Mouse (Mus musculus) intestine, postnatal 0 days (tissue): ENCODE results near the gene Gm10128. TPM values are rescaled to one million over a fixed set of nuclear protein-coding genes. Genes with fewer than 3 reads are reported as not detected.
"Not testable (repeated sequence)": the region's sequence is repeated elsewhere in the genome, so short reads cannot be mapped to it uniquely, and the experiment has no call there.

ENCODE experiments used
- ATAC-seq: fragments of 200-750 bp; cut with Nextera tagmentation; 2 replicates; pipeline ENCODE4 v1.8.0; 2017; ENCODE audit warnings: mild to moderate bottlenecking, moderate TSS enrichment, moderate library complexity
- H3K27ac ChIP-seq: fragments of 300-500 bp; sonication (generic); 2 replicates; pipeline ENCODE4 v1.5.1; 2014; ENCODE audit warnings: mild to moderate bottlenecking, low read depth, low read length, moderate library complexity
- H3K27me3 ChIP-seq: fragments of 300-500 bp; sonication (generic); replicated peaks from 2 replicates; pipeline ENCODE4 v1.6.1; 2014; ENCODE audit warnings: low read length, mixed read lengths; ENCODE audit not compliant: control insufficient read depth, insufficient read depth
- H3K36me3 ChIP-seq: fragments of 300-500 bp; sonication (generic); 2 replicates; pipeline ENCODE4 v1.6.1; 2014; ENCODE audit warnings: mild to moderate bottlenecking, moderate library complexity; ENCODE audit not compliant: control insufficient read depth, insufficient read depth
- H3K4me1 ChIP-seq: fragments of 300-500 bp; sonication (generic); replicated peaks from 2 replicates; pipeline ENCODE4 v1.6.1; 2014; ENCODE audit warnings: antibody characterized with exemption, low read length, mixed read lengths; ENCODE audit not compliant: control insufficient read depth, insufficient read depth
- H3K4me2 ChIP-seq: fragments of 300-500 bp; sonication (generic); replicated peaks from 2 replicates; pipeline ENCODE4 v1.6.1; 2014; ENCODE audit warnings: low read depth, mild to moderate bottlenecking, moderate library complexity
- H3K4me3 ChIP-seq: fragments of 300-500 bp; sonication (generic); 2 replicates; pipeline ENCODE4 v1.5.1; 2014; ENCODE audit warnings: low read depth, low read length
- H3K9ac ChIP-seq: fragments of 300-500 bp; sonication (generic); 2 replicates; pipeline ENCODE4 v1.6.1; 2014; ENCODE audit warnings: mild to moderate bottlenecking, low read depth, low read length
- H3K9me3 ChIP-seq: fragments of 300-500 bp; sonication (generic); 2 replicates; pipeline ENCODE4 v1.6.1; 2016; ENCODE audit warnings: mixed run types; ENCODE audit not compliant: control insufficient read depth
- CTCF ChIP-seq: sonication (generic); IDR thresholded peaks from 2 replicates; pipeline ENCODE4 v1.5.1; 2016; ENCODE audit warnings: low read depth, mild to moderate bottlenecking, control low read depth, antibody characterized with exemption, moderate library complexity
- WGBS: fragments of 180-500 bp; shearing (Covaris S2); extraction: QIAGEN DNeasy Blood & Tissue Kit; methylation state at CpG from one replicate; pipeline ENCODE4 v1.1.7; 2014; 5-methylcytosine and 5-hydroxymethylcytosine counted together
- polyA plus RNA-seq: library from polyadenylated mRNA; unstranded; fragments of >200 nt; fragmentation: Nextera tagmentation; extraction: Ambion mirVana; gene quantifications from 2 replicates; pipeline ENCODE4 v1.2.1, GENCODE M21; 2015

Gene Gm10128
- polyA plus RNA-seq: not detected in 2 replicates

GRCm38 (mm10) chr14:7643872-7644271, at the start of gene Gm10128:
Gene Gm10128 (minus strand): TSS chr14:7643972.
- not testable (repeated sequence) for H3K9me3 ChIP-seq, H3K4me2 ChIP-seq, H3K27ac ChIP-seq, H3K9ac ChIP-seq, H3K27me3 ChIP-seq, H3K4me3 ChIP-seq, ATAC-seq, H3K36me3 ChIP-seq, H3K4me1 ChIP-seq
- WGBS: no CpG with 5 or more reads among the region's 2 CpGs

- not testable (repeated sequence) for H3K4me3 ChIP-seq, H3K27ac ChIP-seq, H3K4me1 ChIP-seq, H3K36me3 ChIP-seq, H3K4me2 ChIP-seq, ATAC-seq, H3K9ac ChIP-seq, H3K9me3 ChIP-seq, H3K27me3 ChIP-seq
- 57% methylated on average over 5 of the region's 5 CpGs for WGBS
- TF ChIP-seq CTCF: peak; percentile 24; the same call in 1 of the 2 replicates
These were observed 37.4 kb upstream of the Gm10128 start for GRCm38 (mm10) chr14:7681170-7681569.

GRCm38 (mm10) chr14:7662491-7662890, 18.7 kb upstream of the Gm10128 start:
- not testable (repeated sequence) for H3K4me1 ChIP-seq, ATAC-seq, H3K9ac ChIP-seq, H3K27me3 ChIP-seq, H3K27ac ChIP-seq, H3K4me3 ChIP-seq, H3K9me3 ChIP-seq, H3K36me3 ChIP-seq, H3K4me2 ChIP-seq
- WGBS: 70% methylated on average over 2 of the region's 2 CpGs

GRCm38 (mm10) chr14:7658101-7659074, 14.6 kb upstream of the Gm10128 start:
- not testable (repeated sequence) for H3K4me1 ChIP-seq, ATAC-seq, H3K27ac ChIP-seq, H3K27me3 ChIP-seq, H3K9me3 ChIP-seq, H3K9ac ChIP-seq, H3K36me3 ChIP-seq
- H3K4me2 ChIP-seq: peak overlapping the region; percentile 56
- H3K4me3 ChIP-seq: peak overlapping the region; percentile 11; the same call in 1 of the 2 replicates
- WGBS: 2% methylated on average over 24 of the region's 76 CpGs

GRCm38 (mm10) chr14:7657456-7657855, 13.7 kb upstream of the Gm10128 start:
- not testable (repeated sequence) for H3K27ac ChIP-seq, ATAC-seq, H3K9ac ChIP-seq, H3K36me3 ChIP-seq, H3K4me1 ChIP-seq, H3K27me3 ChIP-seq, H3K9me3 ChIP-seq, H3K4me3 ChIP-seq
- 5% methylated on average over 5 of the region's 10 CpGs for WGBS
- TF ChIP-seq CTCF: peak; percentile 51
- peak overlapping the region; percentile 56 for H3K4me2 ChIP-seq

GRCm38 (mm10) chr14:7595492-7595891, 48.3 kb downstream of the Gm10128 start, which contains the start of gene Gm10338:
Gene Gm10338 (minus strand): TSS chr14:7595592.
- not testable (repeated sequence) for H3K27ac ChIP-seq, H3K4me1 ChIP-seq, H3K4me3 ChIP-seq, H3K9me3 ChIP-seq, H3K4me2 ChIP-seq, H3K9ac ChIP-seq, H3K36me3 ChIP-seq, H3K27me3 ChIP-seq, ATAC-seq
- WGBS: no CpG with 5 or more reads among the region's 2 CpGs

Other genes starting within 250 kb of the Gm10128 start
- 0.14 TPM in 1 of 2 replicates, not detected in the other for gene Gm3755, start 193.1 kb downstream of the Gm10128 start, polyA plus RNA-seq
- 0.08 TPM in 1 of 2 replicates, not detected in the other for gene Gm3752, start 160.2 kb downstream of the Gm10128 start, polyA plus RNA-seq
- 0.13 and 0.27 TPM in 2 replicates for gene Gm3558, start 75.4 kb downstream of the Gm10128 start, polyA plus RNA-seq
- not detected in 2 replicates for gene Gm10338, start 48.4 kb downstream of the Gm10128 start, polyA plus RNA-seq
- not detected in 2 replicates for gene Gm26661, start 147.6 kb upstream of the Gm10128 start, polyA plus RNA-seq
- gene Flnb, start 174.0 kb upstream of the Gm10128 start, polyA plus RNA-seq: 7.0 and 7.2 TPM in 2 replicates